Mouse (Mus musculus): Measurements from ENCODE around the gene Hsd11b2. TPM values are rescaled to one million over a fixed set of nuclear protein-coding genes. Genes with fewer than 3 reads are reported as not detected.

Hsd11b2 gene
- 0.35 and 0.48 TPM in 2 replicates for polyA plus RNA-seq (2015; fragmentation: Nextera tagmentation; extraction: Ambion mirVana)

DNA sequence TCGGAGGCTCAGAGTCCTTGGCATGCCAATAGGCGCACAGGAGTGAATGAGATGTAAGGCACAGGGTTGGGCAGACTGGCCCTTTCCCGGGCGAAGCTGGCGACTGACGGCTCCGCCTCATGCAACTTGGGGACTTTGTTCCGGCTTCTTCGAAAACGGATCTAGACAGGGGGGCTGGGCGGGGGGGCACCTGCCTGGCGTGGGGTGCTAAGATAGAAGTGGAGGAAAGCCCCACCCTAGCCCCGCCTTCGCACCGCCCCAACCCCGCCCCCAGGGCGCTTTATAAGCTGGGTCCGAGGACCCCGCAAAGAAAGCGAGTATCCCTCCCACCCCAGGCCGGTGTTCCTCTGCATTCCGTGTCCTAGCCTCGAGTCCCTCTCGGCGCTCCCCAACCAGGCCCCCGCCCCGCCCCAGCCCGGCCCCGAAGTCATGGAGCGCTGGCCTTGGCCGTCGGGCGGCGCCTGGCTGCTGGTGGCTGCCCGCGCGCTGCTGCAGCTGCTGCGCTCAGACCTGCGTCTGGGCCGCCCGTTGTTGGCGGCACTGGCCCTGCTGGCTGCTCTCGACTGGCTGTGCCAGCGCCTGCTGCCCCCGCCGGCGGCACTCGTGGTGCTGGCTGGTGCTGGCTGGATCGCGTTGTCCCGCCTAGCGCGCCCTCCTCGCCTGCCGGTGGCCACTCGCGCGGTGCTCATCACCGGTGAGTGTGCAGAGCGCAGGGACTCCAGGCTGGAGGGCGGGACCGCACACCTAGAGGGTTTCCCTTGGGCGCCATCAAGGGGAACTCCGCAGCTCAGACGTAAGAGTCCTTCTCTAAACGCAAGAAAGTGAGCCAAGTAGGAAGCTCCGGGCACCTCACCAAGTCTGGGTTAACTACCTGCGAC, at the start of gene Hsd11b2:
Gene Hsd11b2, plus strand, starts transcription at position 320 of the 878 bp plus-strand sequence.
- Histone ChIP-seq H3K27me3 (replicated peaks; ENCODE audit: control insufficient read depth, insufficient read depth, low read length) (peaks cover 22% of the 10 kb centered on the region), H3K4me3 (replicated peaks; ENCODE audit: low read length) (peak within 1 kb of the TSS; percentile 54), H3K36me3 (ENCODE audit: control insufficient read depth, insufficient read depth) (no peaks in the 10 kb centered on the region), H3K9ac (replicated peaks; ENCODE audit: low read depth, low read length) (peak within 1 kb of the TSS; percentile 59), H3K9me3 (ENCODE audit: control insufficient read depth, low read length) (no peaks in the 10 kb centered on the region), H3K27ac (ENCODE audit: low read length) (no peak within 1 kb of the TSS), H3K4me1 (replicated peaks; ENCODE audit: control insufficient read depth, insufficient read depth, low read length) (peaks cover 20% of the 10 kb centered on the region), H3K4me2 (ENCODE audit: low read length) (peak within 1 kb of the TSS; percentile 98)
- peak; percentile 75 for ATAC-seq
- WGBS, result under 1% methylated on average over 67 of the region's 68 CpGs

DNA sequence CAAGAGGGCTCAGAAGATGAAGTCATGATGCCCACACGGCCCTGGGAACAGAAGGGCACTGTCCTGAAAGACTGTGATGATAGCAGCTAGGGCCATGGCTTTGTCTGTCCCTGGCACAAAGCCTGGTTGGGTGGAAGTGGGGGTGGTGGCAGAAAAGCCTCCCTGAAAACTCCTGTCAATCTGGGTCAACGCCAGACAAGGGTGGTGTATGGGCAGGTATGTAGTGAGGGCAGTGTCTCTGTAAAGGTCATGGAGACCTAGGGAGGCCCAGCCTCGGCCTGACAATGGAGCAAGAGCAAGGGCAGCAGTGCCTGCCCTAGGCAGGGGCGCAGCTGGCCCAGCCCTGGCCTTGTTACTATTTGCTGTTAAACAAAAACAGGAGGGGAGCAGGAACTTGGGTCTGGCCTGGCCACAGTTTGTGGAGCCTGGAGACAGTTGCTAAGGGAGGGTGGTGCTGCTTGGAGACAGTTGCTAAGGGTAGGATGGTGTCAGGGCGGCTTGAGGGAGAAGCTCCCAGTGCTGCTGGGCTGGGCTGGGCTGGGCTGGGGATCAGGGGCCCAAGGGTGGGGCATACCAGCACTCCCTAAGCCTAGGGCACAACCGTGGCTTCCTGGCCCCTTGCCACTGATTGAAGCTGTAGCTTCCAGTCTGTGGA, 49.4 kb upstream of the Hsd11b2 start:
- H3K36me3 ChIP-seq (ENCODE audit: control insufficient read depth, insufficient read depth), result no peaks in the 10 kb centered on the region
- H3K4me1 ChIP-seq (replicated peaks; ENCODE audit: control insufficient read depth, insufficient read depth, low read length), result peaks cover 46% of the 10 kb centered on the region
- no peaks in the 10 kb centered on the region for H3K27me3 ChIP-seq (replicated peaks; ENCODE audit: control insufficient read depth, insufficient read depth, low read length)
- no peak overlapping the region; the same call in none of the 2 replicates for H3K4me2 ChIP-seq (ENCODE audit: low read length)
- H3K9ac ChIP-seq (replicated peaks; ENCODE audit: low read depth, low read length), result no peak overlapping the region; the same call in 1 of the 2 replicates
- H3K4me3 ChIP-seq (replicated peaks; ENCODE audit: low read length), result no peak overlapping the region
- ATAC-seq, result peak; percentile 43
- no peaks in the 10 kb centered on the region for H3K9me3 ChIP-seq (ENCODE audit: control insufficient read depth, low read length)
- H3K27ac ChIP-seq (ENCODE audit: low read length), result 0 out of 2 replicates have a peak overlapping the region, but pooled peaks have one; percentile 8
- WGBS, result 19% methylated on average over 6 of the region's 6 CpGs

DNA sequence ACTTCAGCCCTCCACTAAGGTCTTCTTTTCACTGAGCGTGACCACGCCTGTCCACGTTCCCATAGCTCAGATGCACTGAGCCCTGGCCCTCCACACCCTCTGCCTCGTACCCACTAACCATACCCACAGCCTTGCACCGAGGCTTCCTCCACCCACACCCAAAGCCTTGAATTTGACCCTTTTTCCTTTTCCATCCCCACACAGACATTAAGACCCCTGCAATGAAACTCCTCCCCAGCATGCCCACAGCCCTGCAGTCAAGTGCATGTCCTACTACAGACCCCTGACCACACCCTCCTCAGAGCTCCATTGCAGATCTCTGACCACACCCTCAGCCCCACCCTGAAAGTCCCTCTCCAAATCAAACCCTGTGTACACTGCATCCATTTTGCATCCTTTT, 48.7 kb upstream of the Hsd11b2 start:
- ATAC-seq, result no peak
- peak overlapping the region; percentile 62 for H3K4me2 ChIP-seq (ENCODE audit: low read length)
- peaks cover 53% of the 10 kb centered on the region for H3K4me1 ChIP-seq (replicated peaks; ENCODE audit: control insufficient read depth, insufficient read depth, low read length)
- no peak overlapping the region; the same call in 1 of the 2 replicates for H3K9ac ChIP-seq (replicated peaks; ENCODE audit: low read depth, low read length)
- H3K9me3 ChIP-seq (ENCODE audit: control insufficient read depth, low read length), result no peaks in the 10 kb centered on the region
- H3K36me3 ChIP-seq (ENCODE audit: control insufficient read depth, insufficient read depth), result no peaks in the 10 kb centered on the region
- 87% methylated on average over 5 of the region's 5 CpGs for WGBS
- H3K27ac ChIP-seq (ENCODE audit: low read length), result no peak overlapping the region
- no peaks in the 10 kb centered on the region for H3K27me3 ChIP-seq (replicated peaks; ENCODE audit: control insufficient read depth, insufficient read depth, low read length)
- H3K4me3 ChIP-seq (replicated peaks; ENCODE audit: low read length), result peak overlapping the region; percentile 8; the same call in 1 of the 2 replicates

DNA sequence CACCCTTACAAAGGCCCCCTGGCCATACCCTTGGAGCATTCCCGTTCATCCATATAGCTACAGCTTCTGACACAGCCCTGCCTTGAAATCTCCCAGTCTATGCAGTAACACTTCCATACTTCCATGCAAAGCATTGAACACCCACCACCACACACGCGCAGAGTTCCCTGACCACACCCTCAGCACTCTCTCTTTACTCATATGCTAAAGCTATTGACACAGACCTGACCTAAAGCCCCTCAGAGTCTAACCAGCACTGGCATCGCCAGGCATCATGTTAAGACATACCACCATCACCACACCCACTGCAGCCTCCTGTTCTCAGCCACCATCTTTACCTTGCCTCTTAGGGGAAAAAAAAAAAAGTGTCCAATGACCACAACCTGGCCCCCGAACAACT, 48.3 kb upstream of the Hsd11b2 start:
- Histone ChIP-seq H3K9ac (replicated peaks; ENCODE audit: low read depth, low read length) (no peak overlapping the region), H3K27ac (ENCODE audit: low read length) (no peak overlapping the region)

DNA sequence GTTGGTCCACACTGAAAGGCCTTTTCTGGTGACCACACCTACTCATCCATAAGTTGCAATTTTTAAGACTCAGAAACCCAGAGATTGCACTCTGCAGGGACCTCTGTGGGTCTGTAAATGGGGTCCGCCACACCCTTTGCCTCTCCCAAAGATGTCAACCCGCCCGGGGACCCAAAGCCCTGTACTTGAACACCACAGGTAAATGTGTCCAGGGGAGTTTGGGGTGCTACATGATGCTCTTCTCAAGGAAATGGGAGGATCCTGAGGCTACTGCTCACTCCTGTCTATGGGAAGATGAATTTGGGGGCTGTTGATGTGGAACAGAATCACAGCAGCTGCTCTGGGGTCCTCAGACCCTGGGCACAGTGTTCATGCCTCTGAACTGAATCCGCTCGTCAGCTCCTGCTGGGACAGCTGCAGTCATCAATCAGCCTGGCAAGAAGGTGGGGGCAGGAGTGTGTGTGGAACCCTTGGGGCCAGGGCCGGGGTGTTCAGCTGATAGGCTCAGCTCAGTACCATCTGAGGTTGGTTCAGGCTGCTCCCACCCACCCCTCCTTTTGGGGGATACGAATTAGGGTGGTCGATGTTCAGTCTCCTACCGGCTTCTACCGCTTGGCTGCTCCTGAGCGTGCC, 47.8 kb upstream of the Hsd11b2 start:
- H3K9me3 ChIP-seq (ENCODE audit: control insufficient read depth, low read length), result no peaks in the 10 kb centered on the region
- WGBS, result 19% methylated on average over 11 of the region's 11 CpGs
- peak overlapping the region; percentile 49 for H3K9ac ChIP-seq (replicated peaks; ENCODE audit: low read depth, low read length)
- peaks cover 55% of the 10 kb centered on the region for H3K4me1 ChIP-seq (replicated peaks; ENCODE audit: control insufficient read depth, insufficient read depth, low read length)
- H3K27ac ChIP-seq (ENCODE audit: low read length), result 0 out of 2 replicates have a peak overlapping the region, but pooled peaks have one; percentile 31
- no peak; the same call in 1 of the 2 replicates for ATAC-seq
- H3K4me3 ChIP-seq (replicated peaks; ENCODE audit: low read length), result peak overlapping the region; percentile 43
- H3K4me2 ChIP-seq (ENCODE audit: low read length), result peak overlapping the region; percentile 62
- H3K36me3 ChIP-seq (ENCODE audit: control insufficient read depth, insufficient read depth), result no peaks in the 10 kb centered on the region
- no peaks in the 10 kb centered on the region for H3K27me3 ChIP-seq (replicated peaks; ENCODE audit: control insufficient read depth, insufficient read depth, low read length)

More for the DNA sequence above, 48.3 kb upstream of the Hsd11b2 start:
- no peak for ATAC-seq
- H3K27me3 ChIP-seq (replicated peaks; ENCODE audit: control insufficient read depth, insufficient read depth, low read length), result no peaks in the 10 kb centered on the region
- H3K4me2 ChIP-seq (ENCODE audit: low read length), result peak overlapping the region; percentile 62
- WGBS, result 84% methylated on average over 5 of the region's 5 CpGs
- peaks cover 55% of the 10 kb centered on the region for H3K4me1 ChIP-seq (replicated peaks; ENCODE audit: control insufficient read depth, insufficient read depth, low read length)
- peak overlapping the region; percentile 43; the same call in 1 of the 2 replicates for H3K4me3 ChIP-seq (replicated peaks; ENCODE audit: low read length)
- no peaks in the 10 kb centered on the region for H3K36me3 ChIP-seq (ENCODE audit: control insufficient read depth, insufficient read depth)
- no peaks in the 10 kb centered on the region for H3K9me3 ChIP-seq (ENCODE audit: control insufficient read depth, low read length)

DNA sequence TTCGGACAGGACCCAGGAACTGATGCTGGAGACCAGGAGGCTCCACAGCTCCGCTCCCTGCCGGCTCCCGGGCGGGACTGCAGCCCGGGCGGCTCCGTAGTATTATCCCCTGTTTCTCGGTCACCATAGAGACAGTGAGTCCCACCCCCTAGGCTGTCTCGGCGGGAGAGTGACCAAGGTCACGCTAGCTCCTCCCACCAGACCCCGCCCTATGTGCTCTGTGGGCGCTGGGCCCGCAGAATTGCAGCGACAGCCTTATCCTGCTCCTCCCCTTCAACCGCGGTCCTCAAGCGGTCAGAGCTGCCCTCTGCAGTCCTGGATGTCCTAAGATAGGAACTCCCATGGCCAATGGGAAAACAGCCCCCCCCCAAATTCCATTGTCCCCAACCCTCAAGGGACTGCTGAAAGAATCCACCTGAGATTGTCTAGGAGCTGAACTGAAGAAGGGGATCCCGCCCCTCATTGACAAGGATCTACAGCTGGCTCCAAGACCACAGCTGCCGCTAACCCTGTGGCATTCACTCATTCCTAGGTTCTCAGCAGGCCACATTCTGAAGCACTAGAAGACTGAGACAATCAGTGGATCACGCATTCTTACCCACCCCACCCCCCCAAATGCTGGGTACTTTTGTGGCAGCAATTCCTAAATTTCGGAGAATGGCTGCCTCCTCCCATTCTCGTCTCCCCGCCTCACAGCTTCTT, 47.1 kb upstream of the Hsd11b2 start, which contains the start of gene Tppp3:
Gene Tppp3, minus strand, starts transcription at position 213 of the 702 bp plus-strand sequence.
- peak within 1 kb of the TSS; percentile 49 for H3K9ac ChIP-seq (replicated peaks; ENCODE audit: low read depth, low read length)
- H3K4me3 ChIP-seq (replicated peaks; ENCODE audit: low read length), result peak within 1 kb of the TSS; percentile 43
- 6% methylated on average over 25 of the region's 25 CpGs for WGBS
- 0 out of 2 replicates have a peak within 1 kb of the TSS, but pooled peaks have one; percentile 31 for H3K27ac ChIP-seq (ENCODE audit: low read length)
- no peaks in the 10 kb centered on the region for H3K27me3 ChIP-seq (replicated peaks; ENCODE audit: control insufficient read depth, insufficient read depth, low read length)
- no peaks in the 10 kb centered on the region for H3K36me3 ChIP-seq (ENCODE audit: control insufficient read depth, insufficient read depth)
- no peaks in the 10 kb centered on the region for H3K9me3 ChIP-seq (ENCODE audit: control insufficient read depth, low read length)
- peak within 1 kb of the TSS; percentile 62 for H3K4me2 ChIP-seq (ENCODE audit: low read length)
- ATAC-seq, result peak; percentile 85
- peaks cover 52% of the 10 kb centered on the region for H3K4me1 ChIP-seq (replicated peaks; ENCODE audit: control insufficient read depth, insufficient read depth, low read length)

DNA sequence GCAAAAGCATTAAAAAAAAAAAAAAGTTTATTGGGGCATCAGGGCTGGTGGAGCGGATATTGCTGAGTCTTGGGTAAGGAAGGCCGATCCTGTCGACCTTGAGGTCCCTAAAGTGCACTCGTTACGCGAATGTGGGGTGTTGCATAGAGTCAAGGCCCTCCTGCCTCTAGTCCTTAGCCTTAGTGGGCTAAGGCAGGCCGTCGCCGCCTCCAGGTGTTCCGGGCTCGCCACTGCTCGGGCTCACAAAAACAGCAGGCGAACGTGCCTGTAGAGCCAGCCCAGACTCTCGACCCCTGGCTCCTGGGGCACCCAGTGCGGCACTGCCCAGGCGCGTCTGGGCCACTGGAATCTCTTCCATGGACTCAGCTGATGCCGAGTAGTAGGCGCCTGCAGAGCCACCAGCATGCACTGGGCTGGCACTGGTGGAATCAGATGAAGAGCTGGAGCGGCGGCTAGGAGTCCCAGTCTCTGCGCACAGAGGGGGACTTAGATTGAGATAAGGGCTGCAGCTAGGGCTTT, 46.1 kb upstream of the Hsd11b2 start:
- Histone ChIP-seq H3K4me3 (replicated peaks; ENCODE audit: low read length) (no peak overlapping the region), H3K36me3 (ENCODE audit: control insufficient read depth, insufficient read depth) (no peaks in the 10 kb centered on the region), H3K4me1 (replicated peaks; ENCODE audit: control insufficient read depth, insufficient read depth, low read length) (peaks cover 42% of the 10 kb centered on the region), H3K4me2 (ENCODE audit: low read length) (no peak overlapping the region), H3K9me3 (ENCODE audit: control insufficient read depth, low read length) (no peaks in the 10 kb centered on the region), H3K27ac (ENCODE audit: low read length) (no peak overlapping the region), H3K9ac (replicated peaks; ENCODE audit: low read depth, low read length) (no peak overlapping the region), H3K27me3 (replicated peaks; ENCODE audit: control insufficient read depth, insufficient read depth, low read length) (no peaks in the 10 kb centered on the region)
- 31% methylated on average over 23 of the region's 23 CpGs for WGBS
- no peak for ATAC-seq

DNA sequence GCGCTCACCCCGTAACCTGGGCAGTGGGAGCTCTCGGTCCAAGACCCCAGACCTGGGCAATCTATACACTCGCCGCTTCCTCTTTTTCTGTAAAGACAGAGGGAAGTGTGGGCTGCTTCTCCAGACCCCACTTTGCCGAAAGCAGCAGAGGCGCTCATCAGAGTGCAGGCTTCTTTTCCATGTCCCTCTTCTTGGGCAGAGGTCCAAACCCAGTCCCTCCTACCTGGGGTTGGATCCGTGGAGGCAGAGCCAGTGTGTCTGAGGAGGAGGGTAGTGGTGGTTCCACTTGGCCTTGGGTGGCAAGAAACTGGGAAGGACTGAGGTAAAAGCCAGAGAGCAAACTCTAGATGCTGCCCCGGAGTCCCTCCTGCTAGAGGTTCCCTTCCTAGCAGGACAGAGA, 45.6 kb upstream of the Hsd11b2 start:
- Histone ChIP-seq H3K9ac (replicated peaks; ENCODE audit: low read depth, low read length) (no peak overlapping the region), H3K4me1 (replicated peaks; ENCODE audit: control insufficient read depth, insufficient read depth, low read length) (peaks cover 41% of the 10 kb centered on the region), H3K27ac (ENCODE audit: low read length) (no peak overlapping the region), H3K9me3 (ENCODE audit: control insufficient read depth, low read length) (no peaks in the 10 kb centered on the region), H3K27me3 (replicated peaks; ENCODE audit: control insufficient read depth, insufficient read depth, low read length) (no peaks in the 10 kb centered on the region), H3K36me3 (ENCODE audit: control insufficient read depth, insufficient read depth) (no peaks in the 10 kb centered on the region), H3K4me2 (ENCODE audit: low read length) (no peak overlapping the region), H3K4me3 (replicated peaks; ENCODE audit: low read length) (no peak overlapping the region)
- 56% methylated on average over 9 of the region's 9 CpGs for WGBS
- ATAC-seq, result no peak
